Mouse (Mus musculus): ENCODE results near the gene Nceh1.

DNA sequence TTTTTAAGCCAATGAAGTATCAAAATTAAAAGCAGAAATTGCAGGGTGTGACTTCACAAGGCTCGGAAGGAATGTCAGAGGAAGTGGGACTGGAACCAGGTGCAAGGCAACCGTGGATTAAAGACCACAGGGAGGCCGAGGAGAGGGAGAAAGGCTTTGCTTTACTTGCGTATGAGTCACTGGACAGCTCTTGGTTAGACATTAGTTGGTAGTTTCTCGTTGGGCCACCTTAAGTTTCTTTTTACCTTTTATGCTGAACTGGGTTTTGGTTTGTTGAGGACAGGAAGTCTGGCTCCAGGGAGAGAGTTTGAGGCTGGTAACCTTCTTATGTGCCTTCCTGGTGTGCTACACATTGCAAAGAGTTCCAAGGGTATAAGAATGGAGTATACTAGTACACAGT, 15.1 kb downstream of the Nceh1 start:
- TF ChIP-seq CTCF (IDR thresholded peaks at IDR 0.05; ENCODE audit: insufficient read depth, low read length) (no peak), POLR2A (IDR thresholded peaks at IDR 0.05; ENCODE audit: borderline replicate concordance, extremely low read depth, low read depth, low read length) (no peak)

Data from lung, adult 2 months (tissue).